Mouse (Mus musculus) kidney, embryonic 14.5 days (tissue): ENCODE measurements around the gene Panx2. TPM values are rescaled to one million over a fixed set of nuclear protein-coding genes. Genes with fewer than 3 reads are reported as not detected.

Source experiments
- ATAC-seq: fragments of 200-750 bp; cut with Nextera tagmentation; 2 replicates; pipeline ENCODE4 v1.8.0; 2017; ENCODE audit warnings: moderate number of reproducible peaks, mild to moderate bottlenecking, moderate TSS enrichment, moderate library complexity; ENCODE audit not compliant: low FRiP score, low TSS enrichment
- H3K27ac ChIP-seq: fragments of 300-500 bp; sonication (generic); 2 replicates; pipeline ENCODE4 v1.5.1; 2014; ENCODE audit warnings: low read depth, mild to moderate bottlenecking, low read length, moderate library complexity, mixed read lengths
- H3K27me3 ChIP-seq: fragments of 300-500 bp; sonication (generic); 2 replicates; pipeline ENCODE4 v1.6.1; 2014; ENCODE audit warnings: mild to moderate bottlenecking, low read length; ENCODE audit not compliant: control insufficient read depth, insufficient read depth
- H3K36me3 ChIP-seq: fragments of 300-500 bp; sonication (generic); 2 replicates; pipeline ENCODE4 v1.6.1; 2014; ENCODE audit warnings: low read length, mixed read lengths; ENCODE audit not compliant: control insufficient read depth, insufficient read depth
- H3K4me1 ChIP-seq: fragments of 300-500 bp; sonication (generic); 2 replicates; pipeline ENCODE4 v1.6.1; 2014; ENCODE audit warnings: low read length, mixed read lengths; ENCODE audit not compliant: control insufficient read depth, insufficient read depth
- H3K4me2 ChIP-seq: fragments of 300-500 bp; sonication (generic); replicated peaks from 2 replicates; pipeline ENCODE4 v1.6.1; 2014; ENCODE audit warnings: low read depth, mild to moderate bottlenecking, low read length
- H3K4me3 ChIP-seq: fragments of 300-500 bp; sonication (generic); 2 replicates; pipeline ENCODE4 v1.5.1; 2014; ENCODE audit warnings: mild to moderate bottlenecking, low read length
- H3K9ac ChIP-seq: fragments of 300-500 bp; sonication (generic); 2 replicates; pipeline ENCODE4 v1.6.1; 2014; ENCODE audit warnings: low read depth, mild to moderate bottlenecking, low read length, moderate library complexity
- H3K9me3 ChIP-seq: fragments of 300-500 bp; sonication (generic); 2 replicates; pipeline ENCODE4 v1.6.1; 2016; ENCODE audit warnings: low read length; ENCODE audit not compliant: control insufficient read depth
- WGBS: fragments of 180-500 bp; shearing (Covaris S2); extraction: QIAGEN DNeasy Blood & Tissue Kit; methylation state at CpG from one replicate; pipeline ENCODE4 v1.1.7; 2014; 5-methylcytosine and 5-hydroxymethylcytosine counted together
- polyA plus RNA-seq: library from polyadenylated mRNA; unstranded; fragments of >200 nt; fragmentation: Nextera tagmentation; extraction: Ambion mirVana; gene quantifications from 2 replicates; pipeline ENCODE4 v1.2.1, GENCODE M21; 2014

Gene Panx2
- polyA plus RNA-seq, 1 experiment from 2014 or later, result 0.77 TPM

DNA sequence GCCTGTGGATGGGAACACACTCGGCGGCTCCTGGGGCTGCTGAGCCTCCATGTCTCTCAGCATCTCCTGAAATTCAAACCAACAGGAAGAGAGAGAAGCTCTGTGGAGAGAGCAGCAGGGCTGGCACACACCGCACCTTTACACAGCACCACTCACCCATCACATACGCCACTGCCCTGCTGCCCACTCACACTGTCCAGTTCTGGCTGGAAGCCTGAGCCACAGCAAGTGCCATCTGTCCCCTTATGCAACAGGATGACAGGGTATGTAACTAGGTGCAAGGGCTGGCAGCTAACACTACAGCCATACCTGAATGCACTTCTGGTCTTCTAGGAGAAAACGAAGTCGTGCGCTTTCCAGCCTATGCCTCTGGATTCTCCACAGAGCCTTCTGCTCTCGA lies 44.9 kb downstream of the Panx2 start:
- no peak overlapping the region for H3K4me3 ChIP-seq
- no peaks in the 10 kb centered on the region for H3K9me3 ChIP-seq
- H3K4me2 ChIP-seq, result no peak overlapping the region
- H3K9ac ChIP-seq, result no peak overlapping the region
- no peak for ATAC-seq
- H3K27ac ChIP-seq, result no peak overlapping the region
- peaks cover 97% of the 10 kb centered on the region for H3K36me3 ChIP-seq
- H3K4me1 ChIP-seq, result no peaks in the 10 kb centered on the region
- WGBS, result 94% methylated on average over 8 of the region's 8 CpGs
- no peaks in the 10 kb centered on the region for H3K27me3 ChIP-seq

DNA sequence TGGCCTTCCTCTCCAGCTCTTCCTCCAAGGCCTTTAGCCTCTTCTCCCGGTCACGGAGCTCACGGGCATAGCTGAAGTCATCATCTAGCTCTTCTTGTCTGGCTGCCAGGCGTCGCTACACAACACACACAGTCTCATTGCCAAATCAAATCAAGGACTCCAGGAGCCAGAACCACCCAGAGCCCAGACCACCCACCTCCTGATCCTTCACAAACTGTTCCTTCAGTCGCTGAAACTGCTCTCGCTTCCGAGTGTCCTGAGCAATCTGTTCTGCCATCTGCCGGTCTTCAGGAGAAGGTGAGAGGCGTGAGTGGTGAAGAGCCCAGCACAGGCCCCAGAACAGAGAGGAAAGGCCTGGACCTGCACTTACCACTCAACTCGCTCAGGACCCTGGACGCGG lies 46.5 kb downstream of the Panx2 start:
- ATAC-seq, result no peak
- Histone ChIP-seq H3K9ac (no peak overlapping the region), H3K27ac (no peak overlapping the region), H3K27me3 (no peaks in the 10 kb centered on the region), H3K4me3 (no peak overlapping the region), H3K4me2 (no peak overlapping the region), H3K4me1 (no peaks in the 10 kb centered on the region), H3K36me3 (peaks cover 90% of the 10 kb centered on the region), H3K9me3 (no peaks in the 10 kb centered on the region)
- 91% methylated on average over 13 of the region's 13 CpGs for WGBS

DNA sequence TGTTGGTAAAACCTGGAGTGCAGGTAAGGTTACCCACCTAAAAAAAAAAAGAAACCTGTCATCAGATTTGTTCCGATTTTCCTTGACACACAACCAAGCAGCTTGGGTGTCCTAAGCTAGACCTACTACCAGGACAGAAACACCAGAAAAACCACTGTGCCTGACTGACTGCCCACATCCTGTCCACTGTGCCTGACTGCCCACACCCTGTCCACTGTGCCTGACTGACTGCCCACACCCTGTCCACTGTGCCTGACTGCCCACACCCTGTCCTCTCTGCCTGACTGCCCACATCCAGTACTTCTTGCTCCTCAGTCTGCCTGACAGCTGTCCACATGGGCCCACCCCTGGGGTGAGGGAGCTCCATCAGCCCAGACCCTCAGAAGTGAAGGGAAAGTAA lies 47.4 kb downstream of the Panx2 start:
- Histone ChIP-seq H3K9me3 (no peaks in the 10 kb centered on the region), H3K4me1 (no peaks in the 10 kb centered on the region), H3K9ac (no peak overlapping the region), H3K27ac (no peak overlapping the region), H3K36me3 (peaks cover 89% of the 10 kb centered on the region), H3K4me2 (no peak overlapping the region), H3K27me3 (no peaks in the 10 kb centered on the region), H3K4me3 (no peak overlapping the region)
- 96% methylated on average over 1 of the region's 1 CpGs for whole genome bisulfite sequencing
- ATAC-seq, result no peak

DNA sequence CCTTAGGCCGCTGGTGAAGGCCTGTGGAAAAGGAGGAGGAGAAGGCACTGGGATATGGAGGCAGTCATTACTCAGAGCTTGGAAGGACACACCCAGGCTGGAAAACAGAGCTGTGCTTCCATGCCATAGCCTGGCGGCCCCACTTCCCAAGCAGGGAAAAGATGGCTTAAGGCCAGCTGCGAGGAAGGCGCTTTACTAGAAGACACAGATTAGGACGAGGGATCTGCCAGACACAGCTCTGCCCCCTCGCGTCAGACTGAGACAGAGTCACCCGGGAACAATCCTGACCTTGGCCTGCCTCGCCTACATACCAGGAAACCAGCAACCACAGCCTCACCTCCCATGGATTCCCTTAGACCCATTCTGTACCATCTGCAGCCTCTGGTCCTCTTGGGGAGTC lies 50.6 kb downstream of the Panx2 start:
- H3K9me3 ChIP-seq, result no peaks in the 10 kb centered on the region
- H3K4me1 ChIP-seq, result no peaks in the 10 kb centered on the region
- no peak overlapping the region for H3K9ac ChIP-seq
- H3K36me3 ChIP-seq, result peaks cover 78% of the 10 kb centered on the region
- no peaks in the 10 kb centered on the region for H3K27me3 ChIP-seq
- no peak for ATAC-seq
- H3K4me2 ChIP-seq, result no peak overlapping the region
- H3K4me3 ChIP-seq, result no peak overlapping the region
- 83% methylated on average over 9 of the region's 9 CpGs for WGBS
- H3K27ac ChIP-seq, result no peak overlapping the region

DNA sequence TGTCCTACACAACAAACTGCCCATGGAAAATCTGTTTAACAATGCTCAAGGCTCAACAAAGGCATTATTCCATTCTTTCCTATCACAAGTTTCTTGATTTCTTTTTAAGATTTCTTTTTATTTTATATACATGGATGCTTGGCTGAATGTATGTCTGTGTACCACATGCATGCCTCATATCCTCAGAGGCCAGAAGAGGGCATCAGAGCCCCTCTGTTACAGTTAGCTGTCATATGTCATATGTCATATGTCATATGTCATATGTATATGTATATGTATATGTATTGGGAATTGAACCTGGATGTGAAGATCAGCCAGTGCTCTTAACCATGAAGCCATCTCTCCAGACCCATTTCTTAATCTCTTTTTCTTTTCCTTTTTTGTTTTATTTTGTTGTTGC lies 58.5 kb downstream of the Panx2 start:
- Histone ChIP-seq H3K36me3 (peaks cover 46% of the 10 kb centered on the region), H3K9ac (no peak overlapping the region), H3K4me2 (no peak overlapping the region), H3K27ac (no peak overlapping the region), H3K27me3 (no peaks in the 10 kb centered on the region), H3K4me1 (peaks cover 15% of the 10 kb centered on the region; the same call in 1 of the 2 replicates), H3K9me3 (no peaks in the 10 kb centered on the region), H3K4me3 (no peak overlapping the region)
- ATAC-seq, result no peak

DNA sequence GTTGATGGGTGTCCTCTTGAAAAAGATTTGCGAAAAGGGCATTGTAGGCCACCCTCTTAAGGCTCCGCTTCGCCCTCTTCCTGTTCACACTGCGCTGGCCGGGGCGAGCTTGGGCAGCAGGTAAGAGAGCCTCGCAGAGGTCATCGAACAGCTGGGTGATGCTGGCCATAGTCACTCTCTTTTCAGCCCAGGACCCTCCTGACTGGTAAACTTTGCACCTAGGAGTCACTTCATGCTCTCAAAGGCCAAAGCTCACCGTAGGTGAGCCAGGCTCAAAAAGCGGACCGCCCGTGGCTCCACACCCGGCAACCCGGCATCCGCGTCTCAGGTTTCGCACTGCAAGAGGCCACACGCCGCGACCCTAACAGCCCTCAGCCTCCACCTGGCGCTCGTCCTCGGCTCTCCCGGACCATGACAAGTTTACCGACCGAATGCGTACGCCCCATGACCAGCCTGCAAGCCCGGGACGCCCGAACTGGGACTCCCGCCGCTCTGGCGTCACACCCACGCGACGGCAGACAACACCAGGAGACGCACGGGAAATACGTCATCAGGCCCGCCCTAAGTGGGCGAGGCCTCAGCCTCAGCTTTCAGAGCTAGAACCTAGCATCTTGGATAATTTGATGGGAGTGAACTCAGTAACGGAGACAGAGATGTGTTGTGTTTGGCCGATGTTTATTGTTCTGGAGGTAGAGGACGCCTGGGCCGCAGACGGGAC lies 63.3 kb downstream of the Panx2 start, which contains the start of gene Tubgcp6:
Tubgcp6 (minus strand) TSS at position 464 of the 718 bp plus-strand sequence.
- peaks cover 17% of the 10 kb centered on the region; the same call in 1 of the 2 replicates for H3K36me3 ChIP-seq
- peak within 1 kb of the TSS; percentile 65; the same call in 1 of the 2 replicates for H3K27ac ChIP-seq
- no peaks in the 10 kb centered on the region for H3K9me3 ChIP-seq
- H3K27me3 ChIP-seq, result no peaks in the 10 kb centered on the region
- WGBS, result under 1% methylated on average over 47 of the region's 47 CpGs
- H3K4me3 ChIP-seq, result peak within 1 kb of the TSS; percentile 85
- peak; percentile 84 for ATAC-seq
- H3K9ac ChIP-seq, result peak within 1 kb of the TSS; percentile 84
- peaks cover 27% of the 10 kb centered on the region; the same call in 1 of the 2 replicates for H3K4me1 ChIP-seq
- H3K4me2 ChIP-seq, result peak within 1 kb of the TSS; percentile 80

Other genes with a start within 250 kb of the Panx2 start
- 8.6 and 13.7 TPM in 2 replicates for gene Alg12, start 240.4 kb upstream of the Panx2 start, polyA plus RNA-seq
- 80.3 and 100 TPM in 2 replicates for gene Creld2, start 240.1 kb upstream of the Panx2 start, polyA plus RNA-seq
- 37.4 and 46.2 TPM in 2 replicates for gene Pim3, start 197.5 kb upstream of the Panx2 start, polyA plus RNA-seq
- not detected in 2 replicates for gene Ttll8, start 105.3 kb upstream of the Panx2 start, polyA plus RNA-seq
- gene Mlc1, start 80.7 kb upstream of the Panx2 start, polyA plus RNA-seq, result not detected in 2 replicates
- gene Mov10l1, start 76.8 kb upstream of the Panx2 start, polyA plus RNA-seq, result not detected in 2 replicates
- 37.9 and 49.3 TPM in 2 replicates for gene Trabd, start 15.4 kb downstream of the Panx2 start, polyA plus RNA-seq
- 18.8 and 21.4 TPM in 2 replicates for gene Selenoo, start 29.4 kb downstream of the Panx2 start, polyA plus RNA-seq
- gene Tubgcp6, start 63.4 kb downstream of the Panx2 start, polyA plus RNA-seq, result 10.9 and 21.0 TPM in 2 replicates
- 9.2 and 12.9 TPM in 2 replicates for gene Hdac10, start 69.0 kb downstream of the Panx2 start, polyA plus RNA-seq
- 20.8 and 23.4 TPM in 2 replicates for gene Mapk12, start 81.0 kb downstream of the Panx2 start, polyA plus RNA-seq
- 8.4 and 14.8 TPM in 2 replicates for gene Mapk11, start 89.9 kb downstream of the Panx2 start, polyA plus RNA-seq
- gene Plxnb2, start 121.1 kb downstream of the Panx2 start, polyA plus RNA-seq, result 124 and 165 TPM in 2 replicates
- gene Dennd6b, start 136.8 kb downstream of the Panx2 start, polyA plus RNA-seq, result 15.8 and 16.6 TPM in 2 replicates
- gene Ppp6r2, start 151.8 kb downstream of the Panx2 start, polyA plus RNA-seq, result 23.6 and 29.8 TPM in 2 replicates